Mouse (Mus musculus): ENCODE results near the gene Gm525.

GRCm38 (mm10) chr11:89064312-89064711, 9.3 kb upstream of the Gm525 start:
- TF ChIP-seq CTCF (conservative IDR thresholded peaks at IDR 0.05; ENCODE audit: low read length) (no peak), NANOG (IDR thresholded peaks at IDR 0.05; ENCODE audit: borderline replicate concordance, low read length) (no peak)
